Mouse (Mus musculus): ENCODE data around the gene Gzmm.

The Gzmm gene

DNA sequence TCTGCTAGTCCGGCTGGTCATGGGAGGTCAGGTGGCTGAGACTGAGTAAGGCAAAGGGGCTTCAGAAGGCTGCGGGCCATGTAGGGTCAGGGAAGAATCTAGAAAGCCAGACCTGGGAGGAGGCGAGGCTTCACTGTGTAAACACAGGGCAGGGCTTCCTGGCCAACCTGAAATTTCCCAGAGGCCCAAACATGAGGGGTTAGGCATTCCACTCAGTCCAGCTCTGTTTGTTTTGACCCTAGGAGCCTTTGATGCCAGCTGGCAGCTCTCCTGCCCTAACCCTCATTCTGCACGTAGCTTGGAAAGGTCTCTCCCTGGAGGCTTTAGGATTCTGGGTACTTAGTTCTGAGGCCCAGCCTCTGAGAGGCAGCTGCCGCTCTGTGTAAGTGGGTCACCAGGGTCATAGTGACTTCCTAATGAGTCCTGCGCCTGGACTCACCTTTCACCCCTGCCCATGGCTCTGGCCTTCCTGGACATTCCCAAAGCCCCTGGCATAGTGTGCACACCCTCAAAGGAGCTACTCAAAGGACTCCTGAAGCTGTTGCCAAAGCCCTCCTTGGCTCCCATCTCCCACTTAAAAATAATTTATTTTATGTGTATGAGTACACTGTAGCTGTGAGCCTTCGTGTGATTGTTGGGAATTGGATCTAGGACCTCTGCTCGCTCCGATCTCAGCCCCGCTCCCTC, 12.8 kb downstream of the Gzmm start:
- CTCF ChIA-PET, result no interaction called here

- CTCF ChIA-PET, result interaction anchor here (0.7 kb wide), 2 partner anchors 119 to 1570 kb away, joined by 3 to 6 read pairs; no protein-coding TSS in a partner anchor
Observed at GRCm38 (mm10) chr10:79702970-79703369, 14.2 kb downstream of the Gzmm start.

DNA sequence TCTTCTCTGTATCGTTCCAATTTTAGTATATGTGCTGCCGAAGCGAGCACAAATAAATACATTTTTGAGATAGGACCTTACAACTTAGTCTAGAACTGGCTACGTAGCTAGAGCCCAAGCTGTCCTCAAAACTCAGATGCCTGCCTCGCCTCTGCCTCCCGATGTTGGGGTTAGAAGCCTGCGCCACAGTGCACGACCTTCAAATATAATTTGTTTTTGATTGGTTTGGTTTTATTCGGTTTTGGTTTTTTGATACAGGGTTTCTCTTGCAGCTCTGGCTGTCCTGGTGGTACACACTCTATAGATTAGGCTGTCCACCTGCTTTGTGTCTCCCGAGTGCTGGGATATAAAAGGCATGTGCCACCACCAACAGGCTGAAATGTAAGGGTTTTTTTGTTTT, 14.7 kb downstream of the Gzmm start:
- CTCF ChIA-PET, result interaction anchor here (0.7 kb wide), 2 partner anchors 120 to 1570 kb away, joined by 3 to 6 read pairs; no protein-coding TSS in a partner anchor

GRCm38 (mm10) chr10:79704065-79704969, 15.5 kb downstream of the Gzmm start, which contains the start of gene Bsg:
TSS of gene Bsg (plus strand) at chr10:79704491.
- CTCF ChIA-PET, result no interaction called here

DNA sequence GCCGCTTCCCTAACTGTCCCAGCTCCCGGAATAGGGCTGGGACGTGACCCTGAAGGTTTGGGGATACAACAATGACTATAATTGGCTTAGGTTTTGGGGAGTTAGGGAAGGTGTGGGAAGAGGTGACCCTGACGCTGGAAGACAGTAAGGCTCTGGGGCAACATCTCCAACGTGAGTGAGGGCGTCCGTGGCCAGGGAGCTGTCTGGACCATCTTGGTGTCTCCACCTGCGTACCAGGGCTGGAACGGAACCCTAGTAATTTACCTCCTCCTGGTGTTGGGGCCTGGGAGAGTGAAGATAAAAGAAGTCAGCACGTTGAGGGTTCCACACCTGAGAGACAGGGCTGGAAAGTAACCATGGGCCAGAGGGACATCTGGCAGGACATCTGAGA, 16.1 kb downstream of the Gzmm start:
- CTCF ChIA-PET, result interaction anchor here (1.1 kb wide), 1 partner anchor 9 kb away, joined by 3 read pairs; no protein-coding TSS in a partner anchor

DNA sequence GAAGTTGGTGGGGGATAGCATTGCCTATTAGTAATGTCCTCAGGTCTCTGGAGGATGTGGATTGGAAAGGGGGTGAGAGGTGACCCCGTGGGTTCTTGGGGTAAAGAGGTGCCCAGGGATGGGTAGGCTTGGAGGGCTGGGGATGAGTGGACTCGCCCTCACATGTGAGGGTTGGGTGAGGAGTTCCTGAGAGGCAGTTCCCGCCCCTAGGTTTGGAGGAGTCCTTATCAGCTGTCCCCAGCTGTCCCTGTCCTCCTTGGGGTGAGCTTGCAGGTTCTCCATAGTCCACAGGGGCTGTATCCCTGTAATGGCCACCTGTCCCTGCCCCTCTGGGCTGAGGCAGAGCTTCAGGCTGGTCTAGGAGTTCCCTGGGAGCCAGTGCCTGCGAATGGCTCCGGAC, 17.1 kb downstream of the Gzmm start:
- CTCF ChIA-PET, result interaction anchor here (1.1 kb wide), 1 partner anchor 8 kb away, joined by 3 read pairs; no protein-coding TSS in a partner anchor

GRCm38 (mm10) chr10:79706406-79707094, 17.7 kb downstream of the Gzmm start:
- CTCF ChIA-PET, result no interaction called here

DNA sequence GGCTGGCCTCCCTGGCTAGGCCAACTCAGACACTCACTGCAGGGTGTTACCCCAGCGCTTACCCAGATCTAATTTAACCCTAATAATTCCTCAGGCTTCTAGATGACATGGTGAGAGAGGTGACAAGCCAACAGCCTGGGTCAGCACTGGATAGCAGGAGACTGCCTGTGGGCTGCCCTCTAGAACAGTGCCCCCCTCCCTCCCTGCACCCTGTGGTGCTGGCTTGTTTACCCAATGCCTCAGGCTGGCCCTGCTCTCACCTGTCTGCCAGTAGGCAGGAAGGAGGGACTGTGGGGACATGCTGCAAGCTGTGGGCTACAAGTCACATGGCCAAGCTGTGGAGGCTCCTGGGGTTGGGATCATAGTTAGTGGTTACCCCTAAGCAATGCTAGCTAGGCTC, 18.3 kb downstream of the Gzmm start:
- CTCF ChIA-PET, result no interaction called here

DNA sequence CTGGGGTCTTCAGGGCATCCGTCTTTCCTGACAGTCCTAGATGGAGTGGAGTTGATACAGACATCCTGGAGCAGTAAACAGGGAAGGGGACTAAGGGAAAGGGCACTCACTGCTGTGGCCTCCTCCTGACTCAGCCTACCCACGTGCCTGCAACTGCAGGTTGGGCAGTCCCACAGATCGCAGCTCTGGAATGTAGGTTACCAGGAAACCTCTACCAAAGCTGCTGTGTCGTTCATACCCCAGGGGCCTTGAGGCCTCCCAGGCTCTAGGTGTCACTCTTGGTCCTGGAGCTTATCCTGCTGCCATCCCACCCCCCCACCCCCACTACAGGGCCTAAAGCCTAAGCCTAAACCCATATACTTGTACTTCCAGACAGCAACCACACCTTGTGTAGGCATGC, 18.9 kb downstream of the Gzmm start:
- CTCF ChIA-PET, result no interaction called here

DNA sequence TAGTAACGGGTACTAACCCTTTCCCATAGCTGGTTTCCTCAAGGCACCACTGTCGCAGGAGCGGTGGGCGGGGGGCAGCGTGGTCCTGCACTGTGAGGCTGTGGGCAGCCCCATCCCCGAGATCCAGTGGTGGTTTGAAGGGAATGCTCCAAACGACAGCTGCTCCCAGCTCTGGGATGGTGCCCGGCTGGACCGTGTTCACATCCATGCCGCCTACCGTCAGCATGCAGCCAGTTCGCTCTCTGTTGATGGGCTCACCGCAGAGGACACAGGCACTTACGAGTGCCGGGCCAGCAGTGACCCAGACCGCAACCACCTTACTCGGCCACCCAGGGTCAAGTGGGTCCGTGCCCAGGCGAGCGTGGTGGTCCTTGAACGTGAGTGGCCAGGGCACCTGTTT, 19.8 kb downstream of the Gzmm start:
- CTCF ChIA-PET, result no interaction called here

GRCm38 (mm10) chr10:79709307-79709706, 20.5 kb downstream of the Gzmm start:
- CTCF ChIA-PET, result no interaction called here

DNA sequence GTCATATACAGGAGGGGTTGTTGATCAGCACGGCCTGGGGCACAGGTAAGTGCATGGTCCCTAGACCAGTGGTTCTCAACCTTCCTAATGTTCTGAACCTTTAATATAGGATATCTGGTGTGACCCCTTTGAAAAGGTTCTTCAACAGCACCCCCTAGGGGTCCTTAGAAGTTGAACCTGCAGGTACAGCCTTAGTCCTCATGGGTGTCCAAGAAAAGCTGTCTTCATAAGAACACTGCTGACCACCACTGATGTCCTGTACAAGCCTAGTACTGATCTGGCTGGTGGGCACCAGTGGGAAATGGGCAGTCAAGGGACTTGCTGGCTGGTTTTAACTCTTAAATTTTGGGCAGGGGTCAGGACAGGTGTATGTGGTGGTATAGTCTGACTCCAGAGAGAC, 23.2 kb downstream of the Gzmm start:
- CTCF ChIA-PET, result interaction anchor here (0.6 kb wide), 4 partner anchors 14 to 134 kb away, joined by 4 to 6 read pairs (median 4); no protein-coding TSS in a partner anchor

DNA sequence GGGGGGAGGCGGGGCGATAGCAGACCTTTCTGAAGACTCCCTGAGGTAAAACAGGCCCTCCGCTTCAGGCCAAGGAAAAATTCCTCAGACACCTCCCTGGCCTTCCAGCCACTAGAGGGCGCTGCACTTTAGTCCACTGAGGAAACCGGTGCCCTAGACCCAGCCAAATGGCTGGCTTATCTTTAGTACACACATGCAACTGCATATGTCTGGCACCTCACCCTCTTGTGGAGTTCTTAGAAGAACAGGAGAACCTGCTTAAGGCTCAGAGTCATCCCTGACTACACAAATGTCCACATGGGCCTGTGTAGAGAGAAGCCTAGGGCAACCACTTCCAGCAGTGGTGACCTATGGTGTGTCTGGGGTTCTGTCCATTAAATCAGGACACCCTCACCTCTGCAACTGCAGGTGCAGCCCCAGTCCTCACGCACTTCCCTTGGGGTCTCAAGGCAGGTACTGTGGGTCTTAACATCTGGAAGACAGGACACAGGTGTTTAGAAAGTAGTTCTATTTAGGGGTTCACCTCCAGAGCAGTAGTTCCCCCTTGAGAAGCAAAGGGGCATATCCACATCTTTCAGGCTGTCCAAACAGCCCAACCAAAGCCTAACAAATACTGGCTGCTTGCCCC, 23.8 kb downstream of the Gzmm start:
- CTCF ChIA-PET, result interaction anchor here (0.6 kb wide), 4 partner anchors 15 to 134 kb away, joined by 4 to 6 read pairs (median 4); no protein-coding TSS in a partner anchor

GRCm38 (mm10) chr10:79713163-79713562, 24.3 kb downstream of the Gzmm start:
- CTCF ChIA-PET, result no interaction called here

DNA sequence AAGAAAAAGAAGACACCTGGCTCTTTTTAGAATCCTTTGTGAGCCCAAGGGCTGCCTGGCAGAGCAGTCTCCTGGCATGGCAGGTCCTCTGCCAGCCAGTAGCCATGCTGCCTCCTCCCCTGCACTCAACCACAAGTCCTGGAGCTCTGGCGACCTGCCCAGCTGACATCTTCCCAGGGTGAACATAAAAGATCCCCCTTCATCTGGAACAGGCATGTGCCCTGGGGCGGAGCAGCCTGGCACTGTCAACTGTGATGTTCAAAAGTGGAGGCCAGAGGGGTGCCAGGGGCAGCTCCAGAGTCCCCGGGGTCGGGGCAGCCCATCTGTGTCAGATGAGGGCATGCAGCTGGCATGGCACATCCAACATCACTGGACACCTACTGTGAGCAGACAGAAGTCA, 26.2 kb downstream of the Gzmm start:
- CTCF ChIA-PET, result interaction anchor here (1.1 kb wide), 1 partner anchor 10 kb away, joined by 3 read pairs; no protein-coding TSS in a partner anchor

GRCm38 (mm10) chr10:79716254-79716987, 27.6 kb downstream of the Gzmm start, which contains the start of gene Hcn2:
TSS of gene Hcn2 (plus strand) at chr10:79716634.
- CTCF ChIA-PET, result no interaction called here

DNA sequence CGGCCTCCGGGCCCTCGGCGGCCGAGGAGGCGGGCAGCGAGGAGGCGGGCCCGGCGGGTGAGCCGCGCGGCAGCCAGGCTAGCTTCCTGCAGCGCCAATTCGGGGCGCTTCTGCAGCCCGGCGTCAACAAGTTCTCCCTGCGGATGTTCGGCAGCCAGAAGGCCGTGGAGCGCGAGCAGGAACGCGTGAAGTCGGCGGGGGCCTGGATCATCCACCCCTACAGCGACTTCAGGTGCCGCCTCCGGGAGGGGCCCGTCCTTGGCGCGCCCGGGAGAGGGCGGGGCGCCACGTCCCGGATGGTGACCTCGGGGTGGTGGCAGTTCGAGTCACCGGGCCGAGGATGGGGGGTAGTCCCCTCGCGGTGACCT, 28.2 kb downstream of the Gzmm start:
- CTCF ChIA-PET, result no interaction called here

DNA sequence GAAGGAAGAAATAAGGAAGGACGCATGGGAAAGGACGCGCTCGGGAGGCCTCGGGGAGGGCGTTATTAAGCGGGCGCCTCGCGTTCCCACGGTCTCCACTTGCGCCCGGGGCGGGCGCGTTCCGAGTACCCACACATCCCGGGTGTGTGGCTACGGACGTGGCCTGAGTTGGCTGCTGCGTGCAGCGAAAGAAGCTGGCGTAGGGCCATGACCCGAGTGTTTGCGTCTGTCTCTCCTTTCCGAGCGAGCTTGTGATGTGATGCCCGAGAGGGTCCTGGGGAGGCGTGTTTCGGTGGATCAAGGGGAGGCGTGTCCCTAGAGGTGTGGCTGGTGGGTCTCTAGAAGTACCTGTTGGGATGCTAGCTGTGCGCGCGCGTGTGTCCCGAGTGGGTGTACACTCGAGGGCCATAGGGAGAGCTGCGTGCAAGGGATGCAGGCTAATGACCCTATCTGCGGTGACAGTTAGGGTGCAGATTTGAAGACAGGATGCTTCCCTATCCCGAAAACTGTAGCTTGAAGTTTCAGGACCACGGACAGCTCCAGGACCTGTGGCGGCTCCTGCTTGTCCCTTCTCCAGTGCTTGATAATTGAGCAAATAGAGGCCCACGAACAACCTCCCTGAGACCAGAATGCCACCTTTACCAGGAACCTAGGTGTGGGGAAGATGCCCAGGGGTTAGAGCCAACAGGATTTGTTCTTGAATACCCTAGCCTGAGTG, 29.0 kb downstream of the Gzmm start:
- CTCF ChIA-PET, result interaction anchor here (0.5 kb wide), 1 partner anchor 50 kb away, joined by 4 read pairs; no protein-coding TSS in a partner anchor

DNA sequence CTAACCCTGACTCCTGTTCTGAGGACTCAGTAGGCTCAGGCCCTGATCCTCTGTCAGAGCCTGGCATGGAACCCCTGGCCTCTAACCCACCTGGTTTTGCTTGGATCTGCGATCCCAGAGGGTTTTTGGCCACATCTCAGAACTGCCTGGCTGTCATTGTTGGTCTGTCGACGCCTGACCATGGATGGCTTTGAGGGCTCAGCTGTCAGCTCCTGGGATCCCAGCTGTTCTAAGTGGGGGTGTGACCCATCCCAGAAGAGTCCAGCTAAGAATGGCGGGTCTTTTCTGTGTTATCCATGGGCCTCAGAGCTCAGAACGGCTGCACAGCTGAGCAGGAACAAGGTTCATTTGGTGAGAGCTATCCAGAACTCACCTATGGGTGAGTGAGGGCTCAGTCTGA, 32.3 kb downstream of the Gzmm start:
- CTCF ChIA-PET, result no interaction called here

GRCm38 (mm10) chr10:79723047-79723446, 34.2 kb downstream of the Gzmm start:
- CTCF ChIA-PET, result no interaction called here

Measured in spleen, embryonic (tissue).